Mouse (Mus musculus) kidney, adult 2 months (tissue): ENCODE data around the gene Gm10322.

Source experiments
- CTCF ChIP-seq: fragments of 200-500 bp; conservative IDR thresholded peaks from 2 replicates; pipeline ENCODE4 v1.5.1; 2011; ENCODE audit warnings: low read depth, mild to moderate bottlenecking, control low read depth, low read length, moderate library complexity, mixed read lengths; ENCODE audit not compliant: insufficient read depth, insufficient read length
- POLR2A ChIP-seq: fragments of 200-500 bp; IDR thresholded peaks from one replicate; pipeline ENCODE4 v1.6.1; 2011; ENCODE audit warnings: low read depth, low read length, control low read depth

- TF ChIP-seq POLR2A (no peak), CTCF (no peak)
Observed at GRCm38 (mm10) chr10:59638576-59638975, 22.7 kb downstream of the Gm10322 start.
